Mouse (Mus musculus) ovary, postnatal 10 days (tissue): ENCODE data around the gene Prcd.
"Not testable (repeated sequence)": the region's sequence is repeated elsewhere in the genome, so short reads cannot be mapped to it uniquely, and the experiment has no call there.

Source experiments
- DNase-seq: peaks from one replicate; pipeline ENCODE4 v3.0.0; 2022; ENCODE audit warnings: low spot score

The Prcd gene

DNA sequence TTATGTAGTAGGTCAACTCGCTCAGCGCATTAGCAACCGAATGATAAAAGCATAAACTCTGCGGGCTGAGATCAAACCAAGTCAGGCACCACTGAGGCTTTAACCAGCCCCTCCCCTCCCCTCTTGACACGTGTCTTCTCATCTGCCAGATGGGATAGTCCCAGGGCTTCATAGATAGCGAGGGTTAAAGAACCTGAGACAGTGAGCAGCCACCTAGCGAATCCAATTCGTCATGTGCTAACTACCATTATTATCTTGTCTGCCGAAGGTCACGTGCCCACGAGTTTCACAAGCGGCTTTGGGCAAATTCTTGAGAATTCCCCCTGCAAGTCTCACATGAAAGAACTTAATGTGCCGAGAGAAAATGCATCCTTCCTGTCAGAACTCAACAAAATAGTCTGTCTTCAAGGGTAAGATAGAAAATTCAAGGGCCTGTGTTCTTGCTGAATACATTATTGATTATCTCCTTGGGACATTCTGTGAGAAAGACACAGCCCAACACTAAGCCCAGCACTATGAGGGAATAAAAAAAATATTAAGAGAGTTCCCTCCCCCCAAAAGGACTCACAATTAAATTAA, 16.5 kb downstream of the Prcd start:
- DNase-seq = no peak

DNA sequence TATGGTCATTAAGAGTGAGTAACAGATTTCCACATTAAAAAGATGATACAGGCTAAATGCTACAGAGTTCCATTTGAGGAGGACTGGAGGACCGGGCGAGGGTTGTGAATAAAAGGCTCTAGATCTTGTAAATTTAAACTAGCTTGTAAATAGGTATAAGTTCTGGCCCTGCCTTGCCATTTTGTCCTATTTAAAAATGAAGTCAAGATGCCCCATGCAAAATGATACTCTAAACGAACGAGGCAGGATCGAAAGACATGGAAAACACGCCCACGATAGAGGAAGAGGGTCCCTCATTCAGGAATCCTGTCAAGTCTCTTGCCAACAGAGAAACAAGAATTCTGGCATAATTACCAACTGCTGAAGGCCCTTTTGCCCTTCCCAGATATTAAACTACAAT, 17.1 kb downstream of the Prcd start:
- no peak for DNase-seq

DNA sequence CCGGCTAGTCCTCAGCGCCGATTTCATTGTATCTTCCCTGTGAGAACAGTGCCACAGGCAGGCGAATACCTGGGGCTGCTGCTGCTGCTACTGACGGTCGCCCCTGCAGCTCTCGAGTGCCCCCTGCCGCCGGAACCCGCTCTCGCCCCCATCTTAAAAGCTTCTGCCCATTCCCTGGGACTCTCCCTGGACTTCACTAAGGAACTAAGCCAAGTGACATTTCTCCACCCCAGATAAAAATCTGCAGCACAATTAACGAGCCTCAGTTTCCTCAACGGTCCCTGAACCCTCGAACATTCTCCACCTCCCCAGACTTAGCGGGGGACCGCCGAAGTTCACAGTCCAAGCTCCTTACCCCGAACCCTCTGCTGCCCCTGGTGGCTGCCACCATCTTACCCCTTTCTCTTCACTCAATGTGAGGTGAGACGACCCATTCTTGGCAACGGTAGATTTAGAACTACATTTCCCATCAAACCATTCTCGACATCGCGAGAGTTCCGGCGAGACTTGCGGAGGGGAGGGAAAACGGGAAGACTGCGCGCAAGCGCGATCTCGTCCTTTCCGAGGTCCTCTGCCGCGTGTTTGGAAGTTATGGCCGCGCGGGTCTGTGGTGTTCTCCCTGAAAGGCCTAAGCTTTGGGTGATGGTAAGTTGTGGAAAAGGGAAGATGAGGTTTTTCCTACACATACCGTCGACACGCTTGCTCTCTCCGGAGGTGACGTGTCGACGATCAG, 17.9 kb downstream of the Prcd start:
- peak; percentile 97 for DNase-seq

DNA sequence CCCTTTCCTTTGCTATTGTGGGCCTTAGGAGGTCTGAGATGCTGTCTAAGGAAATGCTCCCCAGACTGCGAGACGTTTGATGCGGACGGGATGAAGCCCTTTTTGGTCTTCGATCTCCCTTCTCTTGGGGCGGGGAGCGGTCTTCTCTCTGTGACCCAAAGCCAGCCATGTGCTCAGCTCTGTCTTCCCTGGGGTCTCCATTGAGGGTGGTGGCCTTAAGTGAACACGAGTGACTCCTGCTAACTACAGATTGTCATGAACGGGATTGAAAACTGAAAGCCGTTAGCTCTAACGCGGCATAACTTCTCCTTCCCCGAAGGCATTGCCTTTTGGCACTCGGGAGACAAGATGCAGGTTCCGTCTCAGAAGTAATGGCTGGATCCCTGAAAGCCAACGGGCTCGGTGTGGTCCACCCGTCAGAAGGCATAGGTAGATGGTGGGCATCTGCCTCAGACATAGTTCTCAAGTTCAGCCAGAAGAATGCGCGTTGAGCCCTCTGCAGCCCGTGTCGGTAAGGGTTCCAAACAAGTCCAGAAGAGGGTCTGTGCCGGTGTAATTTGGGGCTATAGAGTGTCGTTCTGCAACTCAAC, 18.6 kb downstream of the Prcd start:
- DNase-seq = no peak

DNA sequence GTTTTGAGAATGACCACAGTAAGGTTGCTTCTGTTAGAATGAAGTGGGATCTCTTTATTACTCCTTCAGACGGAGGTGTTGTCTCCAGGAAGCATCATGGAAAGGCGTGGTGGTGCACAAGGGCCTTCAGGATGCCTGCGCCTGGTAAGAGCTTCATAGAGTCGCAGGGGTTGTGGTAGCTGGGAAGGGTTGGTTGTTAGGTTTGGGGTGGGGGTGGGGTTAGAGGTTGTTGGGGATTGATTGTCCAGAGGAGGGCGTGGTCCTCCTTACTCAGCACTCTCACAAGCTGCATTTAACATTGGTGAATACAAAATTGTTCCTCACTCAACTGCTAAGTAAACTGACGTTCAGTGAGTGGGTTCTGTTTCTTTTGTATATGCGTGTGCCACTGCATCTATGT, 19.3 kb downstream of the Prcd start:
- no peak for DNase-seq

DNA sequence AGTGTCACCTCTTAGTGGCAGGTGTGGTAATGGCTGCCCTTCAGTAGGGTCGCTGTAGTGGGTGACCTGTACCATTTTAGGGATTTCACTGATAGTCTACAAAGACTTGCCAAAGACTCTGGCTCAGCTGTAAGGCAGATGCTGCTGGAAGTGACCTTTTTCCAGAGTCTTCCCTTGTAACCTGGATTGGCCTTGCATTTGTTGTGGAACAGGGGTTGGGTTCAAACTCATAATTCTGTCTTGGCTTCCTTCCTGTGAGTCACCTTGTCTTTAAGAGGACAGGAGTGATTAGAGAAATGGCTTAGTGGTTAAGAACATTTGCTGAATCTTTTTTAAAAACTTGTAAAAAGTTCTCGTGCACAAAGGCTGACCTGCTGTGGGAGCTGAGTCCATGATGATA, 20.1 kb downstream of the Prcd start:
- DNase-seq = no peak

DNA sequence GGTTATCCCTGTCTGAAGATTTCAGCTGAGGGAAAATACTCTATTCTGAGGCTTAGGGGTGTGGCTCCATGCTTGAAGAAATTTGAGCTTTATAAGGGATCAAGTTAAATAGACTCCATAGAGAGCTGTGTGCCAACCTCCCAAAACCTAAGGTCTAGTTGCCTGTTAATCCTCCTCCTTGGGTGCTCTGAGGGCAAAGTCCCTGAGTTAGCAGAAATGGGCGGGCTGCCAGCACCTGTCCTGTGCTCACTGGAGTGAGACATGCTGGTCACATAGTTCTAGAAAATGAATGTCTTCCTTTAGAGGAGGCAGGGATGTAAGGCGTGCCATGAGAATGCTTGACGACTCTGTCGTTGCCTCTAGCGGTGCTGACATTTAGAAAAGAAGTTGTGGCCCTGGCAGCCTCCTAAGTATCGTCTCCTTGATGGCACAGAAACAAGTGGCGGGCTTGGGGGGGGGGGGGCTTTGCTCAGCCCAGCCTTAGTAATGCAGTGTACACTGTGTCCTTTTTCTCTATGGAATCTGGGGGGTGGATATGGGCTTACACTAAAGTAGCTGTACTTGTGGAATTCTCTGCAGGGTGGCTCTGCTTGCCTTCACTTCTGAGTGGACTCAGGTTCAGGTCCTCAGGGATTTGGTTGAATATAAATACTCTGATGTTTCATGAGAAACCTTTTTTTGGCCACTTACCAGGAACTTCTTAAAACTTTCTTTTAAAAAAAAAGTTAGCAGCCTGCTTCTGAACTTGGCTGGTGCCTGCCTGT, 21.5 kb downstream of the Prcd start:
- DNase-seq = no peak

DNA sequence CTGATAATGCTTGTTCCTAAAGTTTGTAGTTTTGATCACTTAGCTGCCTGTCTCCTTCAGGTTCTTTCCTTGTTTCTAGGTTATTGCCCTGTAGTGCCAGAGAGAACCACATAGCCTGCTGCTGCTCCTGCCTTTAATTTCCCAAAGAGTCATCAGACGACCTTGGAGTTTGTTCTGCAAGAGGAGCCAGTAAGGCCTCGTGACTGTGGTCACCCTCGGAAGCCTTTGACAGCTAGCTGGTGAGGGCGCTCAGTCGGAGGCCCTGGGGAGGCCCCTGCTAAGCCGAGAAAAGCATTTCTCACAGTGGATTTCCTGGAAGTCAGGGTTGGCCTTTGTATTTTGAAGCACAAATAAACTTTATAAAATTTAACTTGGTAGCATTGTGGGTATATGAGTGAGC, 22.1 kb downstream of the Prcd start:
- DNase-seq = not testable (repeated sequence)

DNA sequence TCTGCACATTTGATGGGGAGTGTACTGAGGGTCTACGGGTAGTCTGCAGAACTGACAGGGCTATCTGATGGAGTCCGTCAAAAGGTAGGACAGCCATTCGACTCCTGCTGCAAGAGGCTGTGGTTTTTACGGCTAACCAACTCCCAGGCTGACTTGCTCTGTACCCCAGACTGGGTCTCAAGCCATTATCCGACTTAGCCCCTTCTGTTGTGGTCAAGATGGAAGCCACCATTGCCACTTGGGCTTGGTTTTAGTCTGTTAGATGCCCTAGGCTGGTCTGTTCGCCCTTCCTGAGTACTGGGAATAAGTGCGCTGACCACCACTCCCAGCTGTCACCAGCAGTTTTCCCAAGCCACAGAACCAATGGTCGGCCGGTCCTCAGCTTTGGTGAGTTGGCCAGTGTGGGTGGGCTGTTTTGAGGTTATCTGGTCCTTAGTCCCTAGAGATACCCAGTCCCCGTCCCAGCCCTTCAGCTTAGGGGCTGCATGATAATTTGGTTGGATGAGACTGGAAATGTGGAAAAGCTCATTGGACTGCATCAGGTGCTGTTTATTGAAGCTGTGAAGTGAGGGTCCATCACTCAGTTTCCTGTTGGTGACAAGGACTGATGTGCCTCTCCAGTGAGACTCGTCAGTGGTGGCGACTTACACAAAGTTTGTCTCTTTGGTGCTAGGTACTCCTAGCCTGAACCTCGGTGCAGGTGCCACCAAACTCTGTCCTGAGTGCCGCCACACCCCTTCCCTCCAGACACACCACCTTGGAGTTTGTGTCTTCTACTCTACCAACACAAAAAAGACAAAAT, 23.0 kb downstream of the Prcd start:
- DNase-seq = no peak

DNA sequence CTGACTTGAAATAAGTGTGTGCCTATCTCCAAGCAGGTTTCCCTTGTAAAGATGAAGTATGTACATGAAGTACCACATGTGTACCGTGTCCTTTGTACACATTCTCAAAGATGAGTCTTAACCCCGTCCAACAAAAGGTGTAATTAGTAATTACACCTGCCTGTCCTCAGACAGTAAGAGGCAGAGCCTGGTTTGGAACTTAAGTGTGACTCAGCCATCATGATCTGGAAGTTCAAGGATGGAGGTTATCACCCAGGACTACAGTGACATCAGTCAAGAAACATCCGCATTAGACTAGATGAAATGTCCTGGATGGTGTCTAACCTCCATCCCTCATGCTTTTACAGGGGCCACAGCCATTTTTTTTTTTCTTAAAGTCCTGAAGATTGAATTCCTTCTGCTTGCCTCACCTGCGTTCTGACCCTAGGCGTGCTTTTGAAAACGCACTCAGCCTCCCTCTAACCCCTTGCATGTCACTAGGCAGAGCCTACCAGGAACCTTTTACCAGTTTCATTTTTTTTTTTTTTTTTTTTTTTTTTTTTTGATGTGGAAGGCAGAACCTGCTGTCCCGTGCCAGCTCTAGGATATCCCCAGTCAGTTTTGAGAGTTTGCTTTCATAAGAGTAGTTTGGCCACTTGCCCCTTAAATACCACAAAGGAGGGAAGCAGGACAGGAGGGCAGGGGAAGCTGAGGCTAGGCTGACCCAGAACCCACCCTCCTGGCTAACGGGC, 24.5 kb downstream of the Prcd start:
- no peak for DNase-seq

DNA sequence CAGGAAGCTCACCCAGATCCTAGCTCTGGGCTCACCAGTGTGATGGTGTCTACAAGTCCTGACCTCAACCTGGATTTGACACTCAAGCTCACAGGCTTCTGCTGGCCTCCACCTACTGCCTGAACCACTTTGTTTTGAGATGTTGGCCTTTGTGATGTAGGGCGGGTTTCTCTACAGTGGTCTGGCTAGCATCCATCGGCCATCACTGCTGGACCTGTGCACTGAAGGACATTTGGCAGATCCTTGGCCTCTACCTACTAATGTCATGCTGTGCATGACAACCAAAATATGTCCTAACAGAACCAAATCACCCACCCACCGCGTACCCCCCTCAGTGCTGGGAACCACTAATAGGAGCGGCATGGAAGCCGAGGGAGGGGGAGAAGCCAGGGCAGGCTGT, 25.8 kb downstream of the Prcd start:
- no peak for DNase-seq

DNA sequence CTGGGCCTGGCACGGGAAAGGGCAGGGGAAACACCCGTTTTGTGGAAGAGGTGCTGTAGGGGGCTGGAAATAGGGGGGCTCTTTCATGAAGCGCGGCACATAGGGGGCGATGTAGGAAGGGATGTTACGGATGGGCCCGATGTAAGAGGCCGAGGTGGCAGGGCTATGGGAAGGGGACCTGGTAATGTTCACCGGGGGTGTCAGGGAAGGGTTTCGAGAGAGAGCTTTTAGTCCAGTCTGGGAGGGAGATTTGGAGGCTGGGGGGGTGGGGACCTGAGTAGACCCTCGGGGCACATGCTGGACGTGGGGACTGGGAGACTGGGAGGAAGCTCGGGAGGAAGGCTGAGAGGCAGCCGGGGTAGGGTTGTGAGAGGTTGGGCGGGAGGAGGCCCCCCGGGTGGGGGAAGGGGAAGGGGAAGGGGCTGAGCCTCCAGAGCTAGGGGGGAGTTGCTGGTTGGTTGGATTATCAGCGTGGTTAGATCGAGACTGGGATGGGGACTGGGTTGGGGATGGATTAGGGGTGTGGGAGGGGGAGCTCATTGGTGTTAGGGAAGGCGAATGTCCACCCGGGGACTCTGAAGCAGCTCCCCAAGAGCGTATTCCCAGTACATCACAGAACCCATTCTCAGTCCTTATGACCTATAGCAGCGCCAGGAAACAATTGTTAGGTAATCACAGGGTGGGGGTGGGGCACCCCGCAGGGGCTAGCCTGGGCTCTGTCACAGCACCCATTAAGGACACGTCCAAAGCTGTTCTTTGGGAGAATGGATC, 27.2 kb downstream of the Prcd start:
- no peak for DNase-seq

DNA sequence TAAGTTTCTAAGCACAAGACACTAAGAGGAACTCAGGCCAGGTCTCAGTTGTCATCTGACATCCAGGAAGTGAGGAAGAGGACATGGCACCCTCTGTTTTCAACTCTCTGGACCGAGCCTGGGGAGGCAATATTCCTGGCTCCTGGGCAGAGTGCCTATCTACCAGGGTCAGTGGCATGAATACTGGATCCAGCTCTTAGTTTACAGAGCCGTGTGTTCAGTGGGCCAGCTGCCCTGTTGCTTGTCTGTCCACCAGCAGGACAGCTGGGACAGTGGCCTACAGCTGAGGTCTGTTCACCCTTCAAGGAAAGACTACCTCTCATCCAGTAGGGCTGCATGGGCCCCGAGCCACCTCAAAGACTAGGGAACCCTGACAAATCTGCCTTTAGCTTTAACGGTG, 27.8 kb downstream of the Prcd start:
- DNase-seq = no peak

DNA sequence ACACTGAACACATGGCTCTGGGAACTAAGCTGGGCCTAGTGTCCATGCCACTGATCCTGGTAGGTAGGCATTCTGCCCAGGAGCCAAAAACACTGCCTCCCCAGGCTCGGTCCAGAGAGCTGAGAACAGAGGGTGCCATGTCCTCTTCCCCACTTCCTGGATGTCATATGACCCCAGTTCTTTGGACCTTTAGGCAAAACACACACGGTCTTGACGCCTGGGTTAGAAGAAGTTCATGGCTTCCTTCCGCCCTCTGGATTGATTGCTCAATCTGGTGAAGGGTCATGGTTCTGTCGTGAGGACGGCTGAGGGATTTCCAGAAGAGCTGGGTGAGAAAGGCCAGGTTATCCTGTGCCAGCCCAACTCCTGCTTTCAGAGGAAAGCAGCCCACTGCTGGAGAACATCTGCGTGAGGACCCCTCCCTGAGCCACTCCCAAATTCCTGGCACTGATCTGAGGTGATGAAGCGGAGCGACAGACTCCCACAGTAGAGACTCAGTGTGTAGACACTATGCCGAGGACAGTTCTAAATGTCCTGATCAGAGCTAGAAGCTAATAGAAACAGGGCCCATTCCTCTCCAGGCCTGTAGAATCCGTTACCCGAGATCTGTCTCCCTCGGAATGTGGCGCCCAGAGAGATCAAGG, 29.3 kb downstream of the Prcd start:
- no peak for DNase-seq

DNA sequence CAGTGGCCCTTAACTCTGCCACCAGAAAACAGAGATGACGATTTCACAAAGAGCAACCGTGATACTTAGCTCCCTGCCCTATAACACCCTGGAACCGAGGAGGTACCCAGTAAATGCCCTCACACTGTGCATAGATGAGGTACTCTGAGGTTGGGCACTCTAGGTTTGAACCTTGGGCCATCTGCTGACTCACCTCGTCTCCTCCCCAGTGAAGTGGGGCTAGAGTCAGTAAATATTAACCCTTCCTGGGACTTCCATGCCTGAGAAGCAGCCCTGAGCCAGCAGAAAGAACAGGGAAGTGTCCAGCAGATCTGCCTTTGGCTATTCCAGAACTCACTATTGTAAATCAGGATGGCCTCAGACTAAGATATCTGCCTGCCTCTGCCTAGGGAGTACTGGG, 30.4 kb downstream of the Prcd start:
- no peak for DNase-seq

DNA sequence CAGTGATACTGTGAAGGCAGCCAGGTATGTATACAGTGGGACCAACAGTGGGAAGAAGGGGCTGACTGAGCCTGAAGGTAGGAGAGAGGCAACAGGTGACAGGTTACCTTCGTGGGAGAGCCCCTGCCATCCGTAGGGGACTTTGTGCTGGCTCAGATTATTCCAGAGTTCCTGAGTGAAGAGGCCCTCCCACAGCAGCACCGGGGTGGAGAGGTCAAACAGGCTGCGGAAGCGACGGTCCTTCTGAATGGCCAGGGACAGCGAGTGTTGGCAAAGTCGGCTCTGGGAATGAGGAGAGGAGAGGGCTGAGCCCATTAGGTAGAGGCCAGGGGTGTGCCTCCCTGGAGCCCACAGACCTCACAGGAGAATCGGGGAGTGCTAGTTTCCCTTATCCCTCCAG, 32.4 kb downstream of the Prcd start:
- no peak for DNase-seq

DNA sequence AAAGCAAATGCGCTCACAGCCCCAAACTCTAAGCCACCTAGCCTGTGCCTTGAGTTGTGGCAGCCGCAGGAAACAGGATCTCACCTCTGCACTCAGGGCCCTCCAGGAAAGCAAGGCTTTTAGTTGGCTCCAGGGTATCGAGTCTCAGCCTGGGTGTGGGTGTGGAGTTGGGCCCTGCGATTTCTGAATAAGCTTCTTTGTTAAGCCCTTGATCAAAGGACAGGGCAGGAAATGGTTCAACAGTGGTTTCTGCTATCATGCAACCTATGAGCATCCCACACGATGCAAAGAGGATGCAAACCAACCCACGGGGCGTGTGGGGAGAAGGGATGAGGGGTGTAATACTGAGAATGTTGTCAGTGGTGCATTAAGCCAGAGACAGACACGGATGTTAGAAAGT, 34.6 kb downstream of the Prcd start:
- no peak for DNase-seq

DNA sequence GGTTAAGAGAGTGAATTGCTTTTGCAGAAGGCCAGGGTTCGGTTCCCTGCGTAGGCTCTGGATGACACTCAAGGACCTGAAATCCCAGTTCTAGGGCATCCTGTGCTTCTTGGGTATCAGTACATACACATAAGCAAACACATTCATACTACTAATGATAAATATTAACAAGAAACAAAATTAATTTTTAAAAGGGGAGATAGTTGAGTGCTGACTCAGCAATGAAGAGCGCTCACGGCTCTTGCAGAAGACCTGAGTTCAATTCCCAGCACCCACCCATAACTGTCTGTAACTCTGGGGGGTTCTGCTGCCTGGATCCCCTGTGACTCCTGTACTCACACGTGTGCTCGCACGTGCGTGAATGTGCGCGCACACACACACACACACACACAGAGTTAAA, 36.3 kb downstream of the Prcd start:
- DNase-seq = no peak

DNA sequence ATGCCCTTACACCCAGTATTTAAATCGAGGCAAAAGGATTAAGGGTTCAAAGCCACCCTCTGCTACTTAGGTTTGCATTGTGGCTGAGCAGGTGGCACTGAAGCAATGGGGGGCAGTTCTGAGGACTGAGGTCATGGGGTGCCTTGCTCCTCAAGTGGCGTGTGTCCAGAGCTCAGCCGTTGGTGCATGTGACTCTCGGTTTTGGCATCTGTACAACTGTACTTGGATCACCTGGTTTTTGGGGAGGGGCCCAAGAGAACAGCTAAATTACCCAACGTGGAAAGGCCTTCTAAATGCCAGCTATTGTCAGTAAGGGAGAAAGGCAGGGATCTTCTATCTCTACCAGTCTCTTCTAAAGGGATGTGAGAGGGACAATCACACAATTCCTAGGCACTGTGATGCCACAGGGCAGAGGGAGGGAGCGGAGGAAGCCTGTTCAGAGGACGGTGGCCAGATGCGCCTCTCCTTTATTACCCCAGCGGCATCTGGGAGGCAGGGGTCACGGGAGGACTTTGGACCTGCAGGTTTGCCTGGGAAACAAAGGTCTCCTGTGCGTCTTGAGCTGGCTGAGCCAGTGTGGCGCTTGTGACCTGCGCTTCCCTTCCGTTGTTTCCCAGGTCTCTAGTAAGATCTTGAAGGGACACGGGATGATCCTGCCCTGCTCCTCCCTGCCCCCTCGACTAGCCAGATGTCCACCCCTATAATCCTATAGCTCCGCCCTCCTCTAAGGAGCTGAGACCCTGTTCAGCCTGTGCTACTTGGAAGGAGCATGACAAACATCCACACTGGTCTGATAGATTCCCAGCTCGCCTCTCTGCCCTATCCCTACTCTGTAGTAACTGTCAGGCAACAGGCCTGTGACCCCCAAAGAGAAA, 37.6 kb downstream of the Prcd start:
- DNase-seq = no peak
